Mouse (Mus musculus) kidney, postnatal 0 days (tissue): ENCODE data around the gene H2al2a. TPM values are rescaled to one million over a fixed set of nuclear protein-coding genes. Genes with fewer than 3 reads are reported as not detected.

ENCODE experiments used
- ATAC-seq: fragments of 200-750 bp; cut with Nextera tagmentation; replicated peaks from 2 replicates; pipeline ENCODE4 v1.8.0; 2017; ENCODE audit warnings: low read depth, moderate number of reproducible peaks, moderate TSS enrichment, moderate library complexity; ENCODE audit not compliant: low FRiP score
- DNase-seq: peaks from one replicate; pipeline ENCODE4 v3.0.0-alpha.2; 2016; ENCODE audit warnings: low spot score
- H3K27ac ChIP-seq: fragments of 300-500 bp; sonication (generic); 2 replicates; pipeline ENCODE4 v1.5.1; 2014; ENCODE audit warnings: mild to moderate bottlenecking
- H3K27me3 ChIP-seq: fragments of 300-500 bp; sonication (generic); 2 replicates; pipeline ENCODE4 v1.6.1; 2014; ENCODE audit warnings: low read length, mixed read lengths; ENCODE audit not compliant: insufficient read depth
- H3K36me3 ChIP-seq: fragments of 300-500 bp; sonication (generic); 2 replicates; pipeline ENCODE4 v1.6.1; 2014; ENCODE audit warnings: low read length, mixed read lengths; ENCODE audit not compliant: insufficient read depth
- H3K4me1 ChIP-seq: fragments of 300-500 bp; sonication (generic); replicated peaks from 2 replicates; pipeline ENCODE4 v1.6.1; 2014; ENCODE audit warnings: antibody characterized with exemption, low read length, mixed read lengths; ENCODE audit not compliant: insufficient read depth
- H3K4me2 ChIP-seq: fragments of 300-500 bp; sonication (generic); 2 replicates; pipeline ENCODE4 v1.6.1; 2014; ENCODE audit warnings: mild to moderate bottlenecking, low read length, moderate library complexity, mixed read lengths
- H3K4me3 ChIP-seq: fragments of 300-500 bp; sonication (generic); replicated peaks from 2 replicates; pipeline ENCODE4 v1.5.1; 2014; ENCODE audit warnings: low read depth, low read length
- H3K9ac ChIP-seq: fragments of 300-500 bp; sonication (generic); 2 replicates; pipeline ENCODE4 v1.6.1; 2014; ENCODE audit warnings: low read depth, low read length
- H3K9me3 ChIP-seq: fragments of 300-500 bp; sonication (generic); replicated peaks from 2 replicates; pipeline ENCODE4 v1.6.1; 2016; ENCODE audit warnings: low read length, inconsistent platforms, mixed read lengths
- CTCF ChIP-seq: IDR thresholded peaks from 2 replicates; pipeline ENCODE4 v1.5.1; 2016; ENCODE audit warnings: antibody characterized with exemption, low read depth, mild to moderate bottlenecking, moderate library complexity
- WGBS: fragments of 180-500 bp; shearing (Covaris S2); extraction: QIAGEN DNeasy Blood & Tissue Kit; methylation state at CpG from one replicate; pipeline ENCODE4 v1.1.7; 2014; 5-methylcytosine and 5-hydroxymethylcytosine counted together
- polyA plus RNA-seq: library from polyadenylated mRNA; unstranded; fragments of >200 nt; fragmentation: Nextera tagmentation; extraction: Ambion mirVana; gene quantifications from 2 replicates; pipeline ENCODE4 v1.2.1, GENCODE M21; 2015

Gene H2al2a
- polyA plus RNA-seq, 1 experiment from 2014 or later: not detected

DNA sequence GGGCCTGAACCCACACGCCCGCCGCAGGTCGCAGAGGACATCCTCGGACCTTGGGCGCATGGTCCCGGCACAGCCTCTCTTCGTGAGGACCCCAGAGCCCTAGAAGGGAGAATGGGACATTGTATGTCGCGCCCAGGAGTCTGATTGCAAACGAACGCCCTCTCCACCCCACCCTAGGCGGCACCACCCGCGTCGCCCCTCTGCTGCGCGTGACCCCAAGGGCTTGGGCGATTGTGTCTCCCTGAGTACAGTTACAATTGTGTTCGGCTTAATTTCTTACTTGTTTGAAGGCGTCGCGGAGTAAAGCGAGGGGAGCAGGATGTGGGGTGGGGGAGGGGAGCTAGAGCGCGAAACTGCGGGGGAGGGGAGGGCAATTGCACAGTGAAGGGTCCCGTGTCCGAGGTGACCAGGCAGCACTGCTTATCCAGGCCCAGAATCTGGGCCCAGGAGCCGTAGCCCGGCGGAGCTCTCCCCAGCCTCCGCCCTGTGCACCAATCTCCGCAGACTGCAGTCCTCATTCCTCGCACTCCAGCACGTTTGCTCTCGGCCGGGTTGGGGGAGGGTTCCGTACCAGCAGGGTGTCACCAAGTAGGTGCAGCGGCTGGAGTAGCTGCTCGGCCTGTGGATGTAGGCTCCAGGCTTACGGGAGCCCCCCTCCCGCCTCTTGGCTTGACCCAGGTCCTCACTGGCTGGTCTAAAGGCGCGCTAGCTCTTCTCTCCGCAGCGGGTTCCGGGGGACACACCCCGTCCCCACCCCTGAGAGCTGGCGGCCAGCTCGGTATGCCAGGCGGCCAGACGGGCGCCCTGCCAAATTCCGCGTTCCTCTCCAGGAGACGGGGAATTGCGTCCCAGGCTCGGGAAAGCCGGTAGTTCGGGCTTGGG lies 31.6 kb upstream of the H2al2a start:
- Histone ChIP-seq H3K36me3 (no peaks in the 10 kb centered on the region), H3K27me3 (no peaks in the 10 kb centered on the region), H3K4me3 (peak overlapping the region; percentile 66), H3K27ac (peak overlapping the region; percentile 99), H3K9ac (peak overlapping the region; percentile 84), H3K4me1 (peaks cover 18% of the 10 kb centered on the region), H3K9me3 (no peaks in the 10 kb centered on the region), H3K4me2 (peak overlapping the region; percentile 99)
- WGBS: under 1% methylated on average over 61 of the region's 61 CpGs
- TF ChIP-seq CTCF: no peak
- peak; percentile 91 for DNase-seq
- ATAC-seq: peak; percentile 73

DNA sequence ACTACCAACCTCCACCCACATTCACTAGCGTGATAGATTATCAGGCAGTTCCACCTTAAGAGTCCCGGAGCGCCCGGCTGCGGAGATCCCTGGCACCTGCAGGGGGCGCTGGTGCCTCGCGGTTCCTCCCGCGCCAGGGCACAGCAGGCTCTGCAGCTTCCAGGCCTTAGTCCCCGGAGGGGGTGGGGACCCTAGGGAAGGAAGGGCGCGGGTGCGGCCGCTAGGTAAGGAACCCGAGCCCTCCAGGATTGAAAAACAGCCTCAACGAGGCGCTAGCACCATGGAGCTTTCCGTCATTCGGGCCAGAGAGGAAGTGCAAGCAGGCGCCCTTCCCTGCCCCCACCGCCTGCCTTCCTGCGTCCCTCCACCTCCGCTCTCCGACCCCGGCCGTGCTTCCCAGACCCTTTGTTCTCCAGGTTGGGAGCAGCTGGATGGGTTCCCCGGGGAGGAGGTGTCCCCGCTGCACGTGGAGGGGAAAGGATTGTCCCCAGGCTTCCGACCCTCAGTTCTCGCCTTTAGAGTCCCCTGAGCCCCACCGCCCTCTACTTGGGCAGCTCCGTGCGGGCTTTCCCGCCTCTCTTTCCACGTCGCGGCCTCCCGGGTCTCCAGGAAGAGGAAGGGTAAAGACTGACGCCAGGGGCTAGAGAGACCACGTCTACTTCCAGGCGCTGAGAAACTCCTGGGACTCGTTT lies 30.8 kb upstream of the H2al2a start:
- Histone ChIP-seq H3K4me3 (peak overlapping the region; percentile 66), H3K9ac (peak overlapping the region; percentile 84), H3K36me3 (no peaks in the 10 kb centered on the region), H3K4me2 (peak overlapping the region; percentile 99), H3K4me1 (peaks cover 15% of the 10 kb centered on the region), H3K27ac (peak overlapping the region; percentile 99), H3K9me3 (no peaks in the 10 kb centered on the region), H3K27me3 (no peaks in the 10 kb centered on the region)
- DNase-seq: peak; percentile 98
- ATAC-seq: peak; percentile 92
- under 1% methylated on average over 41 of the region's 44 CpGs for WGBS
- peak; percentile 99 for TF ChIP-seq CTCF

DNA sequence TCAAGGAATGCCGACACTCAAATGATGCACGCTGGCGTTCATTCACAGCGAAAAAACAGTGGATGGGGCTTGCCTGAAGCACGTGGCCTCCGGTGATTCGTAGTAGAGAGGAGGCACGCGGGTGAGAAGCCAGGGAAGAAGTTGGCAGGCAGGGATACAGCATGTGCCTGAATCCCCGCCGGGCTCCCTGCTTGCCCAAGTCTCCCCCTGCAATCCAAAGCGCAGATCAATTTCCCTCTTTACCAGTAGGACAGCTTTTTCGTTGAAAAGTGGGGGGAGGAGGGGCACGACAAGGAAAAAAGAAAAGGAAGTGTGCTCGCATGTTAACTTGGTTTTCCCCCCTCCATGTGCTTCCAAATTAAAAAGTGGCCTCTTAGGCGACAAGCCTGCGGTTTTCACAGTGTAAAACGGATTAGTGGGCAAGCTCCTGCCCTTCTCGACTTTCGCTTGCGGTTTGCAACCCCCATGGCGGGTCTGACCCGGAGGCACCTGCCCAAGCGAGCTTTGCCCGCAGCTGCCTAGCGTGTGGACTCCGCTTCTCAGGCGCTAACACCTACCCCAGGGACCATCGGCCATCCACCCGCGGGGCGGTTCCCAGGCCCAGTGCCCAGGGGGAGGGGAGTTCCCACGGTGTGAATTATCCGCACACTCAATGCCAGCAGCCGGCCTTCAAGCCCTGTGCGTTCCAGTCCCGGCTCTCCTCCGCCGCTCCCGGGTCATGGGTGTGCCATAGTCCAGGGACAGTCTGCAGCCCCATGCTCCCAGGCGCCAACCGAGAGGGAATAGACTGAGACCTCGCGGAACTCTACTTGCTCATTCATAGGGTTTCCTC lies 29.6 kb upstream of the H2al2a start:
- peak overlapping the region; percentile 47; the same call in 1 of the 2 replicates for H3K27ac ChIP-seq
- ATAC-seq: peak; percentile 4

GRCm38 (mm10) chr2:18025781-18026115 lies 29.0 kb upstream of the H2al2a start:
- no peak for TF ChIP-seq CTCF
- Histone ChIP-seq H3K27me3 (no peaks in the 10 kb centered on the region), H3K27ac (peak overlapping the region; percentile 14; the same call in 1 of the 2 replicates), H3K9me3 (no peaks in the 10 kb centered on the region), H3K4me3 (peak overlapping the region; percentile 66), H3K4me2 (peak overlapping the region; percentile 99), H3K9ac (peak overlapping the region; percentile 84), H3K4me1 (0 out of 2 replicates have a peak, but pooled peaks cover 1% of the 10 kb centered on the region), H3K36me3 (no peaks in the 10 kb centered on the region)
- WGBS: 4% methylated on average over 14 of the region's 14 CpGs
- DNase-seq: no peak
- no peak for ATAC-seq

More for the DNA sequence above, 29.6 kb upstream of the H2al2a start:
- Histone ChIP-seq H3K4me2 (peak overlapping the region; percentile 99), H3K4me3 (peak overlapping the region; percentile 66), H3K36me3 (no peaks in the 10 kb centered on the region), H3K9me3 (no peaks in the 10 kb centered on the region), H3K4me1 (peaks cover 7% of the 10 kb centered on the region; the same call in 1 of the 2 replicates), H3K27me3 (no peaks in the 10 kb centered on the region), H3K9ac (peak overlapping the region; percentile 84)
- under 1% methylated on average over 44 of the region's 44 CpGs for WGBS
- no peak for TF ChIP-seq CTCF
- DNase-seq: peak; percentile 68

- H3K9me3 ChIP-seq: no peaks in the 10 kb centered on the region
- no peak for DNase-seq
- no peak for TF ChIP-seq CTCF
- H3K4me3 ChIP-seq: no peak overlapping the region
- no peak overlapping the region for H3K9ac ChIP-seq
- no peak overlapping the region for H3K27ac ChIP-seq
- ATAC-seq: no peak
- 57% methylated on average over 5 of the region's 5 CpGs for whole genome bisulfite sequencing
- no peaks in the 10 kb centered on the region for H3K36me3 ChIP-seq
- peak overlapping the region; percentile 99; the same call in 1 of the 2 replicates for H3K4me2 ChIP-seq
- no peaks in the 10 kb centered on the region for H3K4me1 ChIP-seq
- H3K27me3 ChIP-seq: no peaks in the 10 kb centered on the region
Observed at GRCm38 (mm10) chr2:18025116-18025515, 28.4 kb upstream of the H2al2a start.

GRCm38 (mm10) chr2:18022886-18023285 lies 26.1 kb upstream of the H2al2a start:
- WGBS: 55% methylated on average over 1 of the region's 1 CpGs
- H3K9ac ChIP-seq: no peak overlapping the region

More at GRCm38 (mm10) chr2:18022886-18023285, 26.1 kb upstream of the H2al2a start:
- no peak for ATAC-seq
- Histone ChIP-seq H3K36me3 (no peaks in the 10 kb centered on the region), H3K27ac (no peak overlapping the region), H3K4me3 (no peak overlapping the region), H3K4me2 (no peak overlapping the region), H3K4me1 (no peaks in the 10 kb centered on the region), H3K9me3 (no peaks in the 10 kb centered on the region), H3K27me3 (no peaks in the 10 kb centered on the region)
- no peak for DNase-seq
- TF ChIP-seq CTCF: no peak
